Mouse (Mus musculus): ENCODE results near the gene Grb14. TPM values are rescaled to one million over a fixed set of nuclear protein-coding genes. Genes with fewer than 3 reads are reported as not detected.

Grb14 gene
- total and polyA plus RNA-seq, 3 experiments = 0.22 TPM; not detected in 2

GRCm38 (mm10) chr2:64885696-64886095 lies 139.1 kb downstream of the Grb14 start:
- Histone ChIP-seq H3K27me3 (ENCODE audit: insufficient read depth, low read length) (no peaks in the 10 kb centered on the region), H3K4me1 (ENCODE audit: insufficient read depth, low read depth, low read length) (no peaks in the 10 kb centered on the region), H3K36me3 (replicated peaks) (no peaks in the 10 kb centered on the region), H3K9me3 (replicated peaks) (no peaks in the 10 kb centered on the region), H3K4me3 (ENCODE audit: low read depth, low read length) (no peak overlapping the region)
- DNase-seq (ENCODE audit: low spot score) (no peak), ATAC-seq (ENCODE audit: extremely low read depth, insufficient number of reproducible peaks, low FRiP score, poor library complexity, severe bottlenecking) (no peak)
- TF ChIP-seq GATA1 (IDR thresholded peaks at IDR 0.05; ENCODE audit: borderline replicate concordance, low read length) (no peak), TAL1 (conservative IDR thresholded peaks at IDR 0.05; ENCODE audit: low read depth, low read length) (no peak), POLR2AphosphoS5 (IDR thresholded peaks at IDR 0.05; ENCODE audit: insufficient replicate concordance, low read depth, low read length) (no peak), GATA2 (IDR thresholded peaks at IDR 0.05; ENCODE audit: borderline replicate concordance, low read depth, low read length) (no peak), CTCF (IDR thresholded peaks at IDR 0.05; ENCODE audit: low read depth, low read length) (no peak)

- H3K4me3 ChIP-seq (ENCODE audit: low read depth, low read length) = no peak overlapping the region
- no peak for DNase-seq (ENCODE audit: low spot score)
- no peak for TF ChIP-seq TAL1 (conservative IDR thresholded peaks at IDR 0.05; ENCODE audit: low read depth, low read length)
- no peak for TF ChIP-seq CTCF (IDR thresholded peaks at IDR 0.05; ENCODE audit: low read depth, low read length)
- ATAC-seq (ENCODE audit: extremely low read depth, insufficient number of reproducible peaks, low FRiP score, poor library complexity, severe bottlenecking) = no peak
- no peaks in the 10 kb centered on the region for H3K36me3 ChIP-seq (replicated peaks)
- no peaks in the 10 kb centered on the region for H3K4me1 ChIP-seq (ENCODE audit: insufficient read depth, low read depth, low read length)
- H3K27me3 ChIP-seq (ENCODE audit: insufficient read depth, low read length) = no peaks in the 10 kb centered on the region
- peaks cover 14% of the 10 kb centered on the region; the same call in 1 of the 2 replicates for H3K9me3 ChIP-seq (replicated peaks)
Observed at GRCm38 (mm10) chr2:64878275-64878674, 146.5 kb downstream of the Grb14 start.

Other genes starting within 250 kb of the Grb14 start
- gene Cobll1, start 214.4 kb upstream of the Grb14 start, total RNA-seq (2014; fragmentation: Nextera tagmentation) = 1.9 TPM in 1 of 2 replicates, not detected in the other
- 0.06 and 0.11 TPM in 2 replicates for gene Cobll1, start 214.4 kb upstream of the Grb14 start, total RNA-seq (2017)
- gene Cobll1, start 214.4 kb upstream of the Grb14 start, polyA plus RNA-seq (2012) = not detected in 2 replicates

All from G1E (cell line).